In the genomic region with DNA sequence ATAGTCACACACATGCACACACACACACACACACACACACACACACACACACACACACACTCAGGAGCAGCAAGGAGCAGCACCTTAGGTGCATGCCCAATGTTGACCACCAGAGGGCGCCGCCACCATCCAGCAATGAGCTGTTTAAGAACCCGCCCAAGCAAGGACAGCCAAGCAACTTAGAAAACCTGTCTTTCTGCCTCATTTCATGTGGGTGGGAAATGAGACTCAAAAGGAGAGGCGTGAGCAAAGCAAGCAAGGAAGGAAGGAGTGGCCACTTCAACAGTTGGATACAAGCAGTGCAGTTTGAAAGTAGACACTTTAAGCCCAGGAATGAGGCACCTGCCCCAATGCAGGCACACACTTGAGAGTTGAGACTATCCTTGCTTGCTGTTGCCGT, we compare ENCODE assay signal across 8 mouse cellular contexts.
DNase-seq lines count a peak whose midpoint lies in the region; ATAC-seq and TF ChIP-seq lines count a peak whose summit lies in the region.

No protein-coding gene starts in this region.

- no peak overlapping the region for H3K9ac ChIP-seq in neural tube, embryonic 15.5 days (replicated peaks)
- H3K9ac ChIP-seq in kidney, embryonic 15.5 days = no peak overlapping the region
- H3K9ac ChIP-seq in liver, adult 2 months (ENCODE audit: low read depth, low read length) = no peak overlapping the region

- intact Hi-C loops in gastrocnemius, postnatal 14 days (cut with DNase I; ENCODE audit: low total_unique reads) = no loop called here

- H3K4me1 ChIP-seq in neural tube, embryonic 15.5 days = 0 out of 2 replicates have a peak, but pooled peaks cover 6% of the 10 kb centered on the region
- peaks cover 11% of the 10 kb centered on the region; the same call in 1 of the 2 replicates for H3K4me1 ChIP-seq in kidney, embryonic 15.5 days
- H3K4me1 ChIP-seq in liver, adult 2 months (ENCODE audit: control insufficient read depth, insufficient read depth, low read length) = no peaks in the 10 kb centered on the region

- H3K27ac ChIP-seq in neural tube, embryonic 15.5 days (replicated peaks) = no peak overlapping the region
- H3K27ac ChIP-seq in kidney, embryonic 15.5 days = peak overlapping the region; percentile 66; the same call in 1 of the 2 replicates
- no peak overlapping the region for H3K27ac ChIP-seq in liver, adult 2 months (replicated peaks; ENCODE audit: insufficient read depth, low read depth, low read length)

- 0 out of 2 replicates have a peak, but pooled peaks cover 7% of the 10 kb centered on the region for H3K27me3 ChIP-seq in neural tube, embryonic 15.5 days (replicated peaks)
- H3K27me3 ChIP-seq in kidney, embryonic 15.5 days = 0 out of 2 replicates have a peak, but pooled peaks cover 3% of the 10 kb centered on the region
- no peaks in the 10 kb centered on the region for H3K27me3 ChIP-seq in liver, adult 2 months (ENCODE audit: control insufficient read depth, insufficient read depth, low read length)

- no peak overlapping the region for H3K4me2 ChIP-seq in neural tube, embryonic 15.5 days
- no peak overlapping the region for H3K4me2 ChIP-seq in kidney, embryonic 15.5 days

- no peaks in the 10 kb centered on the region for H3K79me2 ChIP-seq in liver, adult 2 months (ENCODE audit: control insufficient read depth, insufficient read depth, low read length)

- DNase-seq in neural tube, embryonic 10.5 days (ENCODE audit: extremely low spot score, low spot score) = peak; percentile 83
- peak; percentile 81 to 87 for DNase-seq in cerebellum, postnatal 14 days
- DNase-seq in gastrocnemius, postnatal 14 days = peak; percentile 78
- peak; percentile 51 for DNase-seq in liver, adult 2 months (ENCODE audit: extremely low read depth, low read depth, low spot score)
- peak; percentile 84 for DNase-seq in retina, postnatal 1 day
- DNase-seq in thymus, postnatal 25 days = peak; percentile 77

- H3K9me3 ChIP-seq in neural tube, embryonic 15.5 days (replicated peaks) = no peaks in the 10 kb centered on the region
- H3K9me3 ChIP-seq in kidney, embryonic 15.5 days (replicated peaks) = 0 out of 2 replicates have a peak, but pooled peaks cover 2% of the 10 kb centered on the region

- H3K4me3 ChIP-seq in neural tube, embryonic 15.5 days (replicated peaks) = no peak overlapping the region
- no peak overlapping the region for H3K4me3 ChIP-seq in kidney, embryonic 15.5 days (replicated peaks)
- H3K4me3 ChIP-seq in liver, adult 2 months (ENCODE audit: insufficient read depth, low read depth, low read length) = no peak overlapping the region

- no peak for TF ChIP-seq POLR2A in liver, adult 2 months (IDR thresholded peaks at IDR 0.05; ENCODE audit: extremely low read depth, insufficient read depth, low read length)

- WGBS in neural tube, embryonic 15.5 days = 17% methylated on average over 5 of the region's 5 CpGs
- WGBS in kidney, embryonic 15.5 days = 11% methylated on average over 5 of the region's 5 CpGs
- WGBS in liver, adult 2 months = 22% methylated on average over 5 of the region's 5 CpGs

- no peaks in the 10 kb centered on the region for H3K36me3 ChIP-seq in neural tube, embryonic 15.5 days
- H3K36me3 ChIP-seq in kidney, embryonic 15.5 days = no peaks in the 10 kb centered on the region
- no peaks in the 10 kb centered on the region for H3K36me3 ChIP-seq in liver, adult 2 months (ENCODE audit: control insufficient read depth, insufficient read depth, low read length)

- peak; percentile 90 for TF ChIP-seq CTCF in liver, adult 2 months (IDR thresholded peaks at IDR 0.05; ENCODE audit: low read depth, low read length)

- ATAC-seq in neural tube, embryonic 15.5 days (ENCODE audit: low FRiP score) = no peak
- 0 out of 2 replicates have a peak, but pooled peaks have one; percentile 52 for ATAC-seq in kidney, embryonic 15.5 days (replicated peaks; ENCODE audit: low FRiP score)
